Mouse (Mus musculus) ES-Bruce4 (cell line): ENCODE results near the gene Peli2. TPM values are rescaled to one million over a fixed set of nuclear protein-coding genes. Genes with fewer than 3 reads are reported as not detected.

Experiments
- H3K27ac ChIP-seq: 2 replicates; pipeline ENCODE4 v1.5.1; 2012; ENCODE audit warnings: low read length, inconsistent platforms; ENCODE audit not compliant: insufficient read depth
- H3K27me3 ChIP-seq: 2 replicates; pipeline ENCODE4 v1.6.1; 2012; ENCODE audit warnings: mild to moderate bottlenecking, low read length, inconsistent platforms; ENCODE audit not compliant: control insufficient read depth, poor library complexity, insufficient read depth, severe bottlenecking
- H3K36me3 ChIP-seq: 2 replicates; pipeline ENCODE4 v1.6.1; 2012; ENCODE audit warnings: inconsistent platforms, mild to moderate bottlenecking, low read length, moderate library complexity; ENCODE audit not compliant: control insufficient read depth, poor library complexity, insufficient read depth, severe bottlenecking
- H3K4me1 ChIP-seq: one replicate; pipeline ENCODE4 v1.8.1; 2011; ENCODE audit warnings: low read length; ENCODE audit not compliant: control insufficient read depth, insufficient read depth
- H3K4me3 ChIP-seq: 2 replicates; pipeline ENCODE4 v1.5.1; 2011; ENCODE audit warnings: low read depth, mild to moderate bottlenecking, low read length
- H3K9ac ChIP-seq: 2 replicates; pipeline ENCODE4 v1.6.1; 2012; ENCODE audit warnings: low read depth, mild to moderate bottlenecking, inconsistent platforms; ENCODE audit not compliant: poor library complexity, severe bottlenecking
- H3K9me3 ChIP-seq: replicated peaks from 2 replicates; pipeline ENCODE4 v1.6.1; 2012; ENCODE audit warnings: mild to moderate bottlenecking, low read length, inconsistent platforms; ENCODE audit not compliant: control insufficient read depth, poor library complexity, insufficient read depth, severe bottlenecking
- CTCF ChIP-seq: IDR thresholded peaks from one replicate; pipeline ENCODE4 v1.8.1; 2011; ENCODE audit warnings: low read depth, low read length
- EP300 ChIP-seq: IDR thresholded peaks from 2 replicates; pipeline ENCODE4 v1.6.1; 2011; ENCODE audit warnings: low read depth, low read length; ENCODE audit not compliant: insufficient read depth
- POLR2A ChIP-seq: IDR thresholded peaks from one replicate; pipeline ENCODE4 v1.8.1; 2011; ENCODE audit warnings: low read length; ENCODE audit not compliant: insufficient read depth
- polyA plus RNA-seq: library from polyadenylated mRNA; stranded (reverse); fragments of >200 nt; gene quantifications from 2 replicates; pipeline ENCODE4 v1.2.4, GENCODE M21; 2011; ENCODE audit warnings: low read depth; ENCODE audit not compliant: missing spikeins, insufficient read depth, insufficient read length

The Peli2 gene
- polyA plus RNA-seq, 1 experiment, result 7.4 TPM

- H3K4me1 ChIP-seq, result peaks cover 3% of the 10 kb centered on the region
- H3K36me3 ChIP-seq, result no peaks in the 10 kb centered on the region
Measured at GRCm38 (mm10) chr14:48162446-48162845, 41.8 kb downstream of the Peli2 start.

GRCm38 (mm10) chr14:48164917-48165316 is 44.3 kb downstream of the Peli2 start:
- no peaks in the 10 kb centered on the region for H3K27me3 ChIP-seq

More at GRCm38 (mm10) chr14:48162446-48162845, 41.8 kb downstream of the Peli2 start:
- no peaks in the 10 kb centered on the region for H3K9me3 ChIP-seq
- no peak overlapping the region for H3K4me3 ChIP-seq
- no peak overlapping the region for H3K9ac ChIP-seq
- H3K27me3 ChIP-seq, result no peaks in the 10 kb centered on the region
- no peak for TF ChIP-seq EP300
- no peak for TF ChIP-seq POLR2A
- no peak for TF ChIP-seq CTCF
- H3K27ac ChIP-seq, result no peak overlapping the region

GRCm38 (mm10) chr14:48166396-48166795 is 45.8 kb downstream of the Peli2 start:
- Histone ChIP-seq H3K9me3 (no peaks in the 10 kb centered on the region), H3K27ac (no peak overlapping the region), H3K36me3 (no peaks in the 10 kb centered on the region), H3K9ac (no peak overlapping the region), H3K27me3 (no peaks in the 10 kb centered on the region), H3K4me1 (no peaks in the 10 kb centered on the region), H3K4me3 (no peak overlapping the region)
- TF ChIP-seq POLR2A, result no peak
- TF ChIP-seq EP300, result no peak
- TF ChIP-seq CTCF, result no peak

More at GRCm38 (mm10) chr14:48164917-48165316, 44.3 kb downstream of the Peli2 start:
- TF ChIP-seq POLR2A (no peak), EP300 (no peak), CTCF (no peak)
- no peak overlapping the region for H3K4me3 ChIP-seq
- H3K9me3 ChIP-seq, result no peaks in the 10 kb centered on the region
- H3K9ac ChIP-seq, result no peak overlapping the region
- H3K4me1 ChIP-seq, result no peaks in the 10 kb centered on the region
- no peak overlapping the region for H3K27ac ChIP-seq
- no peaks in the 10 kb centered on the region for H3K36me3 ChIP-seq

- Histone ChIP-seq H3K36me3 (no peaks in the 10 kb centered on the region), H3K4me3 (no peak overlapping the region), H3K27ac (no peak overlapping the region), H3K4me1 (no peaks in the 10 kb centered on the region), H3K27me3 (no peaks in the 10 kb centered on the region), H3K9ac (no peak overlapping the region), H3K9me3 (no peaks in the 10 kb centered on the region)
- TF ChIP-seq POLR2A, result no peak
- no peak for TF ChIP-seq EP300
- TF ChIP-seq CTCF, result no peak
Measured at GRCm38 (mm10) chr14:48167020-48167419, 46.4 kb downstream of the Peli2 start.

GRCm38 (mm10) chr14:48168116-48168515 is 47.5 kb downstream of the Peli2 start:
- Histone ChIP-seq H3K9me3 (no peaks in the 10 kb centered on the region), H3K9ac (no peak overlapping the region), H3K4me1 (no peaks in the 10 kb centered on the region), H3K27me3 (no peaks in the 10 kb centered on the region), H3K27ac (no peak overlapping the region), H3K4me3 (no peak overlapping the region), H3K36me3 (no peaks in the 10 kb centered on the region)
- TF ChIP-seq POLR2A (no peak), CTCF (no peak), EP300 (no peak)

- Histone ChIP-seq H3K27me3 (no peaks in the 10 kb centered on the region), H3K36me3 (no peaks in the 10 kb centered on the region), H3K9ac (no peak overlapping the region), H3K4me3 (no peak overlapping the region), H3K4me1 (no peaks in the 10 kb centered on the region), H3K9me3 (no peaks in the 10 kb centered on the region), H3K27ac (no peak overlapping the region)
- TF ChIP-seq POLR2A (no peak), CTCF (peak; percentile 90)
Measured at GRCm38 (mm10) chr14:48169970-48170369, 49.3 kb downstream of the Peli2 start.
